Mouse (Mus musculus): ENCODE results near the gene Car6.

Gene Car6

DNA sequence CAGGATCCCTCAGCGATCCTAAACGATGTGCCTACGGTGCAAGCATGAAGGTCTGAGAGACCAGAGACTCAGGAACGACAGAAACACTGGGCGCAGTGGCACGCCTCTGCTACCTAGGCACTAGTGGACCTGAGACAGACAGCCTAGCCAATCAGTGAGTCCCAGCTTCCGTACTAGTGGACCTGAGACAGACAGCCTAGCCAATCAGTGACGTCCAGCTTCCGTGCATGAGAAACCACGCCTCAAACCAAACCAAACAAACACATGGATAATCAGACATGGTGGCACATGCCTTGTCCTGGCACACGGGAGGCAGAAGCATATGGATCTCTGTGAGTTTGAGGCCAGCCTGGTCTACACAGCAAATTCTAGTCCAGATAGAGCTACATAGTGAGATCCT is 12.9 kb downstream of the Car6 start:
- DNase-seq (ENCODE audit: low spot score) = no peak

DNA sequence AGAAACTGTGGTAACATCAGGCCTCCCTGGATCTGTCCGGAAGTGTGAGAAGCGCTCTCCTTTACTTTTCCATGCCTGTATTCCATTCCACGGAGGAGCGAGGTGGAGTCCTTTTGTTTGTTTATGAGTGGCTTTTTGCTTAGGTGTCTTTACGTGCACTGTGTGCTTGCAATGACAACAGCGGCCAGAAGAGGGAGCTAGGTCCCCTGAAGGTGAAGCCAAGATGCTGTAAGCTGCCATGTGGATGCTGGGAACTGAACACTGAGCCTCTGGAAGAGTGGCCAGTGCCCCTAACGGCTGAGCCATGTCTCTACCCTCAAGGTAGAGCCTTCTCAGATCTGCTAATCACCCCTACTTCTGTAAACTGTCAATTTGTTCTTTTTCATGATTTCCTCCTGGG is 19.8 kb downstream of the Car6 start:
- DNase-seq (ENCODE audit: low spot score) = no peak

DNA sequence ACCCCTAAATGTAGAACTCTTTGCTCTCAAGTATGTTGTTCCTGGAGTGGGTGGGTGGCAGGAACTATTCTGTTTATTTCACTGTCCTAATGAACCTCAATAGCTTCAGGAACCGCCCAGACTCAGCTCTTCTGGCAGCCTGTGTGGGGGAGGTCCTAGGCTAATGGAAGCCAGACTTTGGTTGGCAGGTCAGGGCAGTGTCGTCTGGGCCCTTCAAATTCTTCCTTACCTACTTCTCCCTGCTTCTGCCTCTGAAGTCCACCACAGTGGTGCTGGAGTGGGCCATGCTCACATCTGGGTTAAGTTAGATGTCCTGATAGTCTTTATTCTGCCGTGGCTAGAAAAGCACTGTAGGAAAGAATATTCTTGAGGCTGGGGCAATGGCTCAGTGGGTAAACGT is 23.0 kb downstream of the Car6 start:
- DNase-seq (ENCODE audit: low spot score) = peak; percentile 60

DNA sequence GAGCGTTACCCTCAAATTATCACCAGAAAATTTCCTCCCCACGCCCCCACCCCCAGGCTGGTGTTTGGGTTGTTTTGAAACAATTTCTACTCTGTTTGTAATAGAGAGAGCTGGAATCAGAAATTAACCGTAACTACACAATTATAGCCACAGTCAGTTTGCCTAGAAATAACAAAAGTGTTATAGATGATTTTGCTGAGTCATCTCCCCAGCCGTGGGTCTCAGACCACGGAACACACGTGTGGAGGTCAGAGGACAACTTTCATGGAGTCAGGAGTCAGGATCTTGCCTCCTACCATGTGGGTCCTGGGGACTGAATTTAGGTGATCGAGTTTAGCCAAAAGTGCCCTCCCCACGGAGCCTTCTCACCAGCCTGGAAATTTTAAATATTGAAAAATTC is 24.0 kb downstream of the Car6 start:
- DNase-seq (ENCODE audit: low spot score) = peak; percentile 19

DNA sequence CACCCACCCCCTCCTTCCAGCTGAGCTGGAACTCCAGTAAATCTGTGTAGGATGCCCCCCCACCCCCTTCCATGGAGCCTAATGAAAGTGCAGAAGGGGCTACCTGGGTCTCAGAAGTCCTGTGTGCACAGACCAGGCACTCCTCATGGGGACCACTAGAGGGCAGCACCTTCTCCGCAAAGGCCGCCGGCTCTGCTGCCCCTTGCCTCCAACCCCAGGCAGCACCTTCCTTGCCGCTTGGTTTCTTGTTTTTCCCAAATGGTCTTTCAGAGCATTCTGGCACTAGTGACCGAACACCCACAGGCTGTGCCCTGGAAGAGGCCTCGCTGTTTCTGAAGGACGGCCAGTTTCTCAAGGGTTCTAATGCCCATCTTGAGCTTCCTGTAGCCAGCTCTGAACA is 24.6 kb downstream of the Car6 start:
- peak; percentile 84 for DNase-seq (ENCODE audit: low spot score)

DNA sequence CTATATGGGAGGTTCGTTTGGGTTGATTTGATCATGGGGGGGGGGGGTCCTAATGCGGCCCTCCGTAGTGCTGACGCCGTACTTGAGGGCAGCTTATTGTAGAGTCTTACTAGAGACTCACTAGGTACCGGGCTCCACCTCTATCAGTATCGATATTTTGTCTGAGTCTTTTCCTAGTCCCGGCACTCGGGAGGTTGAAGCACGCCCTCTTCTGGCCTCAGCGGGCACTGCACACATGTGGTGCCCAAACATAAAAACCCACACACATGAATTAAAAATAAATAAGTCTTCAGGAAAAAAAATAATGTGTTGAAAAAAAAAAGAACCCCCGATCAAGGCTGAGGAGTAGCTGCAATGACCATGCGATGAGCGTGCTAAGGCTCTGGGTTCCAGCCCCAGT is 27.1 kb downstream of the Car6 start:
- DNase-seq (ENCODE audit: low spot score) = no peak

DNA sequence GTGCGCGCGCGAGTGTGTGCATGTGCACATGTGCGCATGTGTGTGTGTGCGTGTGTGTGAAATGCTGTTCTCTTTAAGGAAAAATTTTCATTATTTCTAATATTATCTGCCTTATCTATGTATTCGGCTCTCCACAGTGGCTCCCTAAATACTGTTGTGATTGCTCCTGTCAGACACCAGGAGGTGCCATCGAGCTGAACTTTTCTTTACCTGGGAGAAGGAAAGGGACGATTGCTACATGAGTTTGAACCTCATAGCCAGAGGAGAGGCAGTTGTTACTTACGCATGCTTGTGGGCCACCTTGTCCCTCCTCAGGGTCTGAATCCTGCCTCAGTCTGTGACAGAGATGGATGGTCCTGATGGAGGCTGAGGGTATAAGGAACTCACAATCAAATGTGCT is 27.9 kb downstream of the Car6 start:
- peak; percentile 71 for DNase-seq (ENCODE audit: low spot score)

DNA sequence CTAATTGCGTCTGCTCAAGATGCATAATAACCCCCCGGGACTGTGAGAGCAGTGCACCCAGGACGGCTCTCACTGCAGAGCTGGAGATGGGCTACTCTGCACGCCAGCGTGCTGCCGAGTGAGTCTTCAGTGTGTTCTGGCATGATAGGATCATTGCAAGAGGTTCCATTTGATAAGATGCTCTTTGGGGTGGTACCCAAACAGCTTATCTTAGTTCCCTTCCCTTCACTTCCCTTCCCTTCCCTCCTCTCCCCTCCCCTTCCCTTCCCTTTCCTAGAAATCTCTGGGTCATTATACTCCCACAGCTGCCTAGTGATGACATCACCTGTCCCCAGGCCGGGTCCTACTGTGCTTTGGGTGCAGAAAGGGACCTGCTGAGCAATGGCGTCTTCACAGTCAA is 29.0 kb downstream of the Car6 start:
- no peak for DNase-seq (ENCODE audit: low spot score)

DNA sequence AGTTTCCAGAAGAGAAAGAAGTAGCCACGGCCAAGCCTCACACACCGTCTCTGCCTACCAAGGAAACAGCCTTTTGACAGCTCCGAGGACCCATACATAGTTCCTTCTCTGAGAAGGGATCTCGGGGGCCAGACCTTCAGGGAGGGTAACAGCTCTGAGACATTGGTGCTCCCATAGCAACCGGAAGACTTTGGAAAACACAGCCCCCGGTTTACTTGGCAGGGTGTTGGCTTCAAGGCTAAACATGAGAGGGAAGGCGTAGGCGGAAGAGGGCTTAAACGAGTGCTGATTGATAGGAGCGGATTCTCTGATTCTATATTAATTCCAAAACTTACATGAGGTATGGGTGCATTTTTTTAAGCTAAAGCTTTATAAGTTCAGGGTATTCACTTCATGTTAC is 32.7 kb downstream of the Car6 start:
- no peak for DNase-seq (ENCODE audit: low spot score)

DNA sequence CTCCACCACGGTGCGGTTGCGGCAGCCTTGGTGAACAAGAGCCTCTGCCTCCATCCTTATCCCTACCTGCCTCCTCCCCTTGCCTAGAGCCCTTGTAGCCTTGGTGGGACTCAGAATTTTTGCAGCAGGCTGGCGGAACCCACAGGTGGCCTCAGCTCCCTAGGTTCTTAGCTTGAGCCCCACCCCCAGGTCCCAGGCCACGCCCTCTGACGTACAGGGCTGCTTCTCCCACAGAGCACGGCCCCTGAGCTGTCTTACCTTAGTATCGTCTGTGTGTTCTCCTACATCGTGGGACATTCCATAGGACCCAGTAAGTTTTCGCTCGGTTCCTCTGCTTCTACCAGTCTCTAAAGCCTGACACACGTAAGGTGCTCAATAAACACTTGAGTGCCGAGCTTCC is 36.3 kb downstream of the Car6 start:
- DNase-seq (ENCODE audit: low spot score) = no peak

DNA sequence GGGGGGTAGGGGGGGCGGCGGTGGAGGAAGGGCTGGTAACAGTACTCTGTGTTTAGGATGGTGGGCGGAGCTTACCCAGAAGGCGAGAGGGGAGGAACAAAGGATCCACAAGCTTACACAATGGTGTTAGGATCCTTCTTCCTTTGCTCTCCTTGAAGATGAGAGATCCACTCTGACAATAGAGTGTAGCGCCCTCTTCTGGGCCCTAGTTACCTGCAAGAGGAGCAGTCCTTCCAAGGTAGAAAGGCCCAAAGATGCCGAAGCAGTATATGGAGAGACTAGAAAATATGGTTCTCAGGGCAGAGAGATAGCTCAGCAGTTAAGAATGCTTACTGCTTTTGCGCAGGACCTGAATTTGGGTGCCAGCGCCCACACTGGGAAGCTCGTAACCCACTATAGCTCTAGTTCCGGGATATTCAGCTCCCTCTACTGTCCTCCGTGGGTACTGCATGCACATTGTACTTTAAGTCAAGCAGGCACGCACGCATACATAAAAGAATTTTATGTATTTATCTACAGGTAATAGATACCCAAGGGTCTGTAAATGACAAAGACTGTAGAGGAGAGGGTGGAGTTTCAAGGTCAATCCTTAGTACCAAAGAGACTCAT is 38.5 kb downstream of the Car6 start:
- no peak for DNase-seq (ENCODE audit: low spot score)

DNA sequence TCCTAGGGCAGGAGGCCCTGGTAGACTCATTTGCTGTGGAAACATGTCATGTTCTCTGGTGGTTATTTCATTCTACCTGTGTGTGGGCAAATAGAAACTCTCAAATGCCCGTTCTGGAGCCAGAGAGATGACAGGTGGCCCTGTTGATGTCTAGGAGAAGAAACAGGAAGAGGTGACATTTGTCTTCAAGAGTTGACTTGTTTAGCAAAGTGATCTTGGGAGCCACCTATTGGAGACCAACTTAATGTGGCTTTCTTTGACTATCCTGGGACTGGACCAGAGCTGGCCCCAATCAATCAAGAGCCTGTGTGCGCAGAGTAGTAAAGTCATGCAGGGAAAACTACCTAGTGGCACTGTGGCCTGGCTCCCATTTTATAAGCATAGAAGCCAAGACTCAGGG is 41.7 kb downstream of the Car6 start:
- no peak for DNase-seq (ENCODE audit: low spot score)

DNA sequence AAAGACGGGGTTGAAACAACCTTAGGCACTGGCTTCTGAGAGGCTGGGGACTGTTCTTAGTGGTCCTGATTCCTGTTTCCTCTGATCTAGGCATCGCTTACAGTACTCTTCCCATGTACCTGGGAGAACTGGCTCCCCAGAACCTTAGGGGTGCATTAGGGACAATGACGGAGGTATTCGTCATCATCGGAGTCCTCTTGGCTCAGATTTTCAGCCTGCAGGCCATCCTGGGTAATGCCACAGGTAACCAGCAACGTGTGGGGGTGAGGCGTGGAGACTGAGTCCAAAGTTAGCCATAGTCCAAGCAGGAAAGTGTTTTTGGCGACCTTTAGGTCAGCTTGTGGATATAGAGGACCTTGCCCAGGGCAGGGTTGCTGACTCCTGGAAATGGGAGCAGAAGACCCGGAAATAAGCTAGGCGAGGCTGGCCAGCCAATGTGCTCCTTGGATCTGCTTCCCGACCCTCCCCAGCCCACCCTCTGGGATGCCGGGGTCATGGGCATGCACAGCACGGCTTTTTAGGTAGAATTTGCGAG is 43.7 kb downstream of the Car6 start:
- DNase-seq (ENCODE audit: low spot score) = no peak

DNA sequence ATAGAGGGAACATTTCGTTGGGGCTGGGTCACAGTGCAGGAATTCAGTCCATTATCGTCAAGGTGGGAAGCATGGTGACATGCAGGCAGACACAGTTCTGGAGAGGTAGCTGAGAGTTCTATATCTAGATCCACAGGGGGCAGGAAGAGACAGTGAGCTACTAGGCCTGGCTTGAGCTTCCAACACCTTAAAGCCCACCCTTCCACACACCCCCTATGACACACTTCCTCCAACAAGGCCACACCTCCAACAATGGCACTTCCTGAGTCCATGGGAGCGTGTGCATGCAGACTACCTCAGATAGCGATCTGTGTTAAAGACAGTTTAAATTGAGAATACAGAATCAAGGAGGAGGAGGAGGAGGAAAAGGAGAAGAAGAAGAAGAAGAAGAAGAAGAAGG is 45.4 kb downstream of the Car6 start:
- no peak for DNase-seq (ENCODE audit: low spot score)

DNA sequence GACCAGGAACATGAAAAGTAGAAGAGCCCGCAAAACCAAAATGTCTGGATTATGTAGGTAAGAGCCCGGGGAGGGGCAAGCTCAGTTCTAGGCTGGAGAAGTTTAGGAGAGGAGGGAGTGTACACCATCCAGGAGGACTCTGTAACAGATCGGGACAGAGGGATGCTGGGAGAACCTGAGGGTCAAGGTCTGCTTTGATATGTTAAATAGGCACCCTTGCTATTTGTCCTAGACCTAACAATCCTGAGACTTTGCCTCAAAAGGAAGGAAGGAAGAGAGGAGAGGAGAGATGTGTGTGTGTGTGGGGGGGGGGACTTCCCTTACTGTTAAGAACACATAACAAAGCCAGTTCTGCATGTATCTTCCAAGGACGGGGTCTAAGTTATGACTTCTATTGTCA is 45.8 kb downstream of the Car6 start:
- DNase-seq (ENCODE audit: low spot score) = no peak

DNA sequence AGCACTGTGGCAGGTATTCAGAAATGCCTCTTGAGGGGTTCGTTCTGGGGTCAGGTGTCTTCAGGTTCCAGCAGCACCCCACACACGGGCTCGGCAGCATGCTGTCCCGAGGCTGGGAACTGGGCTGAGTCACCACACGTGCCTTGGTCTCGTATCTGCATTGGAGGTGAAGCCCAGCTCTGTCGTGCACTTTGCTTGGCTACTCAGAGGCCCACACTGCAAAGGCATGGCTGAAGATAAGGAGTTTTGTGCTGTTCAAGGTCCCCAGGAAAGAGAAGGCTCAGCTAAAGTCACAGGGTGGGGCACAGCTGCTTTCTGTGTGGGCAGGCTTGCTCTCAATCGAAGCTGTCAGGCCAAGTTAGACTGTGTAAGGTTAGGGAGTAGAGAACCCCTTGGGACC is 48.6 kb downstream of the Car6 start:
- no peak for DNase-seq (ENCODE audit: low spot score)

DNA sequence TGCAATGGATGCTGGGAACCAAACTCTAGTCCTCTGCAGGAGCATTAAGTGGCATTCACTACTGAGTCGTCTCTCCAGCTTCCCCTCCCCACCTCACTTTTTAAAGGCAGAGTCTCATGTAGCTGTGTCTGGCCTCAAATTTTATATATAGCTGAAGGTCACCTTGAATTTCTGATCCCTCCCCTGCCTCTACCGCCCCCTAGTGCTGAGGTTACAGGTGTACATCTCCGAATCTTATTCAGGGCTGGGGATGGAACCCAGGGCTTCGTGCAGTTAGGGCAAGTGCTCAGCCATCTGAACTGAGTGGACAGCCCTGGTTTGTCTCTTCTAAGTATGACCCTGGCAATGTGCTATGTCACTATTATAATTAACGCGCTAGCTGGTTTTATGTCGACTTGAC is 50.1 kb downstream of the Car6 start:
- no peak for DNase-seq (ENCODE audit: low spot score)

DNA sequence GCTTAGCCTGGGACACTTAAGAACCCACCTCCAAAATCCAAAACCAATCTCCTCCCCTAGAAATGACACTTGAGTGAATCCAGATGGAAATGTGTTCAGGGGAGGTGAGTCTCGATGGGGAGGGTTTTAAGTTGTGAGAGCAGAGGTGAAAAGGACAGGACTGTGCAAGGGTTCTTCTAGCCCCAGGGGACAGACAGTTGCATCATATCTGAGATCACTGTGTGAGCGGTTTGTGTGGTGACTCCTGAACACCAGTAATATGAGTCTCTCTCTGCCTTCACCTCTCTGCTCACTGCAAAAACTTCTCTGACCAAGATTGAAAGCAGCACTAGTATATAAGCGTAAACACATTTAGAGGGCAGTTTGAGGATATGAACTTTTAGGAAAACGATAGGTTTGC is 54.8 kb downstream of the Car6 start:
- no peak for DNase-seq (ENCODE audit: low spot score)

DNA sequence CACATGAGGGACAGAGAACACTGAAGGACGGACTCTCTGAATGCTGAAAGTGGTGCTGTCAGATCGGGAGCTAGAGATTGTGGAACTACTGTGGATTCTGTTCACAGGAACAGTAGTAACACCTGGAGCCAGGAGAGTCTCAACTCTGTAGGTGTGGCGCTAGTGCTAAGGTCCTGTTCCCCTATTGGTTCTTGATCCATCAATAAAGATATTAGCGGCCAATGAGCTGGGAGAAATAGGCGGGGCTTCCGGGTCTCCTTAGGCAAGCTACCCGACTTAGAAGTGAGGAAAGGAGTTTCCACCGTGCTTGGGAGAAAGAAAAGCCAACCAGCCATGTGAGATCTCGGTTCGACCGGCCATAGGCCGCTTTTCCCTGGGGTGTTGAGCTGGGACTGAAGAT is 56.9 kb downstream of the Car6 start:
- no peak for DNase-seq (ENCODE audit: low spot score)

DNA sequence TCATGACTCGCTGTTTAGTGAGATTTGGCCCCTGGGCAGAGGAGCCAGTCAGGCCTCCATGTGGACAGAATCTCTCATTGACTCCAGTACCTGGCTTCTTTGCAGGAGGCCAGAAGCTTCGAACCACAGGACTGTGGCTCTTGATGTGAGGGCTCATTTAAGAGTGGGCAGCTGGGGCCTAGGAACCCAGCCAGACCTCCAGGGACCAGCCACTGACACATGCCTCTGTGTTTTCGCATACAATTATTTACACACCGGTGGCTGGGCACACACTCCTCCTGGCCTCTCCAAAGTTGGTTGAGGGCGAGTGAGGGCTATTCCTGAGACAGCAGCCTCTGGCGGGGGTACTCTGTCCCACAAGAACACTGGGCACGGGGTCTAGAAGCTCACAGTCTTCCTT is 60.8 kb downstream of the Car6 start:
- no peak for DNase-seq (ENCODE audit: low spot score)

DNA sequence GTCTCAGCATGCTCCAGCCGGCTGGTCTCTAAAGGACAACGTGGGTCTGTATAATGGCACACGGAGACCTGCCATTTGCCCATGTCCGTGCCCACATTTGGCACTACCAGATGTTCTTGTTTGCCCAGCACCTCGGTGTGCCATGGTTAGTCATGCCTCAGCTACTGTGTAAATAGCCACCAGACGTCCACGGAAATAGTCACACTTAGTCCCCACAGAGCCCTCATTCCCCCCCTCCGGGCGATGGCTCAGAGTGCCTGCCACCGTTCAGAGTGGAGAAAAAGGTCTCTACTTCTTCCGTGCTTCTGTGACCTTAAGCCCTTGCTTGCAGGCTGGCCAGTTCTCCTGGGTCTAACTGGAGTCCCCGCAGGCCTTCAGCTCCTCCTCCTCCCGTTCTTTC is 62.0 kb downstream of the Car6 start:
- DNase-seq (ENCODE audit: low spot score) = no peak

DNA sequence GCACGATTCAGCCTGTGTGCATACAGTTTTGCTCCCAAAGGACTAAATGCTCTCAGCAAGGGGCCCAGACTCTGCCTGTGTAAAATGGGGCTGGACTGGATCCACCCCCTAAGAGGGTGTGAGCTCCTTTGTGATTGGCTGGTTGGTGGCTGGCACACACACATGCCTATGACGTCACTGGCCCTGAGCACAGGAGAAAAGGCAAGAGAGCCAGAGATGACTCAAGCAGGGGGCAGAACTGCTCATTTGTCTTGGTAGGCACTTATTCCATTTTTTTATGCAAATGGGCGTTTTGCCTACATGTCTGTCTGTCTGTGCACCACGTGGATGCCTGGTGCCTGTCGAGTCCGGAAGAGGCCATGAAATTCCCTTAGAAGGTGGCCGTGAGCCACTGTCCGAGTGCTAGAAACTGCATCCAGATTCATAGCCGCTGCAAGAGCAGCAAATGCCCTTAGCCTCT is 63.0 kb downstream of the Car6 start:
- peak; percentile 85 for DNase-seq (ENCODE audit: low spot score)

DNA sequence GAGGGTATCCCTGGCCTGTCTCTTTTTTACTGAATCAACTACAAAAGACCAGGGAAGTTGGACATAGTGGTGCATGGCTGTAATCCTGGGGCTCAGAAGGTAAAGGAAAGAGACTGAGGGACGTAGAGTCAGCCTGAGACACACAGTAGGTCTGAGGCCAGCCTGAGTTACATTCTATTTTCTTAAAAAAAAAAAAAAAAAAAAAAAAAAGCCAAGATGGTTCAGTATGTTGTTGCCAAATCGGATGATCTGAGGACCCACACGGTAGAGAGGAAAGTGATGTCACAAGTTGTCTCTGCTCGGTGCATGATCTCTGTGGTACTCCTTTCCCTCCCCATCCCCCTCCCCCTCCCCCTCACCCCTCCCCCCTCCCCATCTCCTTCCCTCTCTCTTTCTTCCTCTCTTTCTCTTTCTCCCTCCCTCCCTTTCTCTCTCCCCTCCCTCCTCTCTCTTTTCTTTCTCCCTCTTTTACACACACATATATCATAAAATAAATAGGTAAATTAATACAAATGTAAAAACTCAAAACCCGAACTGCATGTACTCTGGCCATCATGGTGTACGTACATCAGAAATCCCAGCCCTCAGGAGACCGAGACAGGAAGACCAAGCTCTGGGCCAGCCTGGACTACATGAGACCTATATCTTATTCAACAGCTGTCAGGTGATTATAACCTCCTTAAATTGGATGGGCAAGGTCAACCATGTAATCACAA is 63.6 kb downstream of the Car6 start:
- no peak for DNase-seq (ENCODE audit: low spot score)
